Mouse (Mus musculus) adrenal gland, adult 8-10 months (tissue): Measurements from ENCODE around the gene Tmem163. TPM values are rescaled to one million over a fixed set of nuclear protein-coding genes. Genes with fewer than 3 reads are reported as not detected.

Experiments
- total RNA-seq, 4 experiments: library from RNA; stranded (reverse); gene quantifications; 2 replicates each; pipeline ENCODE4 v1.2.4; 2022

Tmem163 gene
- total RNA-seq, 4 experiments from 2014 or later = 1.6 TPM; not detected in 2

Other genes with a start within 250 kb of the Tmem163 start
- gene Acmsd, start 49.9 kb upstream of the Tmem163 start, total RNA-seq = not detected
- gene Ccnt2, start 94.6 kb upstream of the Tmem163 start, total RNA-seq = 10 to 100 TPM; 45.6 to 73.4 (median 53.0) TPM
- under 1 TPM; 0.09 to 0.21 (median 0.17) TPM for gene Map3k19, start 175.5 kb upstream of the Tmem163 start, total RNA-seq
- 10 to 100 TPM; 55.2 to 66.5 (median 59.5) TPM for gene Rab3gap1, start 189.2 kb upstream of the Tmem163 start, total RNA-seq